Mouse (Mus musculus): ENCODE measurements around the gene Serpina3a.

DNA sequence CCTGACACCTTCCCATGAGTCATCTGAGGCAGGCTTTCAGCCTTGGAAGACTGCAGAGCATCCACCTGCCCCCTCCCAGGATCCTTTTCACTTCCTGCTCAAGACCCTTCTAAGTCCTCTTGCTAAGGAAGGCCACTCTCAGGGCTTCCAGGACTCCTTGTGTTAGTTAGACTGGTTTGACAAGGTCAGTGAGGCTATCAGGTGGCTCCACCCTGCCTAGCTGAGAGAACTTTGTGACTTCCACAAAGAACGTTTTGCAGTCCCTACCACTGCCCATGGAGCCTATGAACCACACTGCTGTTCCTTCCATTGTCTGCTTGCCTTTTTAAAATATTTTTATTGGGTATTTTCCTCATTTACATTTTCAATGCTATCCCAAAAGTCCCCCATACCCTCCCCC, 40.8 kb upstream of the Serpina3a start:
- TF ChIP-seq POLR2A (IDR thresholded peaks at IDR 0.05; ENCODE audit: extremely low read depth, insufficient read depth, low read length) (no peak), CTCF (IDR thresholded peaks at IDR 0.05; ENCODE audit: extremely low read depth, insufficient read depth, low read length) (no peak)

Measured in cortical plate, adult 2 months (tissue).